Mouse (Mus musculus): ENCODE data around the gene Klf1.
A peak's percentile ranks its signal among the peaks of the same experiment; 100 is the strongest.

Gene Klf1

GRCm38 (mm10) chr8:84901752-84902151, at the start of gene Klf1:
TSS of gene Klf1 (plus strand) at chr8:84901928.
- no peak for DNase-seq

- no peak for DNase-seq
Observed at GRCm38 (mm10) chr8:84856434-84856833, 45.3 kb upstream of the Klf1 start.

- DNase-seq: peak; percentile 94
Observed at GRCm38 (mm10) chr8:84856864-84857441, 44.8 kb upstream of the Klf1 start, which contains the start of gene Farsa. TSS of gene Farsa (plus strand) at chr8:84856989.

- peak; percentile 87 for DNase-seq
Observed at GRCm38 (mm10) chr8:84871376-84872308, 30.1 kb upstream of the Klf1 start, which contains the start of gene Syce2. TSS of gene Syce2 (plus strand) at chr8:84872111.

GRCm38 (mm10) chr8:84872309-84872965, 29.3 kb upstream of the Klf1 start:
- DNase-seq: peak; percentile 47

GRCm38 (mm10) chr8:84873016-84873415, 28.7 kb upstream of the Klf1 start:
- no peak for DNase-seq

- DNase-seq: no peak
Observed at GRCm38 (mm10) chr8:84874339-84874738, 27.4 kb upstream of the Klf1 start.

- DNase-seq: no peak
Observed at GRCm38 (mm10) chr8:84877297-84878035, 24.3 kb upstream of the Klf1 start.

GRCm38 (mm10) chr8:84878915-84879314, 22.8 kb upstream of the Klf1 start:
- DNase-seq: no peak

- no peak for DNase-seq
Observed at GRCm38 (mm10) chr8:84884728-84885127, 17.0 kb upstream of the Klf1 start.

- DNase-seq: no peak
Observed at GRCm38 (mm10) chr8:84888280-84888679, 13.4 kb upstream of the Klf1 start.

- no peak for DNase-seq
Observed at GRCm38 (mm10) chr8:84889141-84889540, 12.6 kb upstream of the Klf1 start.

- peak; percentile 66 for DNase-seq
Observed at GRCm38 (mm10) chr8:84892993-84893708, 8.6 kb upstream of the Klf1 start.

- DNase-seq: peak; percentile 96
Observed at GRCm38 (mm10) chr8:84893709-84894134, 8.0 kb upstream of the Klf1 start, which contains the start of gene Gcdh. TSS of gene Gcdh (minus strand) at chr8:84893921.

- no peak for DNase-seq
Observed at GRCm38 (mm10) chr8:84895963-84896362, 5.8 kb upstream of the Klf1 start.

- no peak for DNase-seq
Observed at GRCm38 (mm10) chr8:84901071-84901470, 657 bp upstream of the Klf1 start.

GRCm38 (mm10) chr8:84902367-84902919, 715 bp downstream of the Klf1 start:
- DNase-seq: no peak

- peak; percentile 97 for DNase-seq
Observed at GRCm38 (mm10) chr8:84902920-84903661, 1.4 kb downstream of the Klf1 start.

- DNase-seq: no peak
Observed at GRCm38 (mm10) chr8:84904351-84904750, 2.6 kb downstream of the Klf1 start.

GRCm38 (mm10) chr8:84907037-84907436, 5.3 kb downstream of the Klf1 start:
- no peak for DNase-seq

- DNase-seq: no peak
Observed at GRCm38 (mm10) chr8:84907493-84907892, 5.8 kb downstream of the Klf1 start.
